ENCODE assay signal across 7 mouse cellular contexts in genomic region chr11:115766356-115766943, GRCm38 (mm10). TPM values are rescaled to one million over a fixed set of nuclear protein-coding genes. Genes with fewer than 3 reads are reported as not detected.
DNase-seq lines count a peak whose midpoint lies in the region; ATAC-seq and TF ChIP-seq lines count a peak whose summit lies in the region.

No protein-coding gene starts in this region.

- 47% methylated on average over 13 of the region's 13 CpGs for WGBS in embryonic facial prominence, embryonic 11.5 days
- 50% methylated on average over 13 of the region's 13 CpGs for WGBS in limb, embryonic 11.5 days
- 27% methylated on average over 13 of the region's 13 CpGs for WGBS in midbrain, embryonic 16.5 days

- no peak for TF ChIP-seq POLR2A in MEL (IDR thresholded peaks at IDR 0.05; ENCODE audit: control insufficient read depth in 1 of 2, insufficient read depth in 1 of 2, low read depth in 1 of 2, low read length in 2 of 2, poor library complexity in 1 of 2)

- TF ChIP-seq CTCF in MEL (IDR thresholded peaks at IDR 0.05 in 2 of 3, conservative IDR thresholded peaks at IDR 0.05 in 1 of 3; ENCODE audit: control insufficient read depth in 1 of 3, insufficient read depth in 1 of 3, low read depth in 2 of 3, low read length in 3 of 3, poor library complexity in 1 of 3, severe bottlenecking in 1 of 3): no peak

- peak overlapping the region; percentile 60 for H3K27ac ChIP-seq in MEL (ENCODE audit: control insufficient read depth, low read depth, low read length)
- H3K27ac ChIP-seq in embryonic facial prominence, embryonic 11.5 days (replicated peaks; ENCODE audit: low read depth, low read length): no peak overlapping the region
- H3K27ac ChIP-seq in limb, embryonic 11.5 days (replicated peaks; ENCODE audit: low read depth, low read length): no peak overlapping the region; the same call in 1 of the 2 replicates
- H3K27ac ChIP-seq in midbrain, embryonic 16.5 days (ENCODE audit: low read length): peak overlapping the region; percentile 88

- H3K4me2 ChIP-seq in embryonic facial prominence, embryonic 11.5 days (ENCODE audit: low read depth, low read length): peak overlapping the region; percentile 78
- peak overlapping the region; percentile 75 for H3K4me2 ChIP-seq in limb, embryonic 11.5 days (ENCODE audit: low read depth, severe bottlenecking)
- peak overlapping the region; percentile 71 for H3K4me2 ChIP-seq in midbrain, embryonic 16.5 days (ENCODE audit: low read length)

- TF ChIP-seq RAD21 in MEL (IDR thresholded peaks at IDR 0.05; ENCODE audit: low read depth, low read length): no peak

- H3K36me3 ChIP-seq in MEL (ENCODE audit: control insufficient read depth in 1 of 2, insufficient read depth in 2 of 2, low read length in 2 of 2): peaks cover 0 to 6% of the 10 kb centered on the region in 2 experiments; a peak in 2 of 4 replicates
- no peaks in the 10 kb centered on the region for H3K36me3 ChIP-seq in embryonic facial prominence, embryonic 11.5 days (replicated peaks; ENCODE audit: control insufficient read depth, insufficient read depth, low read depth, low read length)
- no peaks in the 10 kb centered on the region for H3K36me3 ChIP-seq in limb, embryonic 11.5 days (ENCODE audit: control insufficient read depth, insufficient read depth, low read length)
- H3K36me3 ChIP-seq in midbrain, embryonic 16.5 days (ENCODE audit: control insufficient read depth, insufficient read depth, low read length): no peaks in the 10 kb centered on the region

- H3K9ac ChIP-seq in MEL (ENCODE audit: control insufficient read depth, low read depth, low read length, poor library complexity, severe bottlenecking): peak overlapping the region; percentile 94
- peak overlapping the region; percentile 98 for H3K9ac ChIP-seq in embryonic facial prominence, embryonic 11.5 days (replicated peaks; ENCODE audit: low read length)
- H3K9ac ChIP-seq in limb, embryonic 11.5 days (ENCODE audit: low read length): peak overlapping the region; percentile 91
- H3K9ac ChIP-seq in midbrain, embryonic 16.5 days (ENCODE audit: low read depth, low read length): peak overlapping the region; percentile 89

- ATAC-seq in embryonic facial prominence, embryonic 11.5 days (replicated peaks; ENCODE audit: insufficient number of reproducible peaks, low FRiP score, low TSS enrichment, low read depth): no peak
- no peak for ATAC-seq in limb, embryonic 11.5 days (ENCODE audit: insufficient number of reproducible peaks, low FRiP score, low TSS enrichment, low read depth)
- no peak; the same call in 1 of the 2 replicates for ATAC-seq in midbrain, embryonic 16.5 days

- DNase-seq in MEL (ENCODE audit: low read depth, low spot score): peak; percentile 56
- peak; percentile 10 for DNase-seq in embryonic facial prominence, embryonic 11.5 days (ENCODE audit: low spot score)
- peak; percentile 40 to 60 for DNase-seq in heart, postnatal 36 days
- no peak for DNase-seq in limb, embryonic 11.5 days (ENCODE audit: low spot score)
- DNase-seq in right cerebral cortex, adult 18-20 months: no peak
- DNase-seq in embryo, embryonic 10.5 days (ENCODE audit: low spot score): no peak

- H3K79me2 ChIP-seq in MEL (ENCODE audit: control insufficient read depth, insufficient read depth, low read length, poor library complexity): peaks cover 5% of the 10 kb centered on the region; the same call in 1 of the 2 replicates

- H3K9me3 ChIP-seq in MEL (replicated peaks; ENCODE audit: insufficient read depth, low read length): no peaks in the 10 kb centered on the region
- no peaks in the 10 kb centered on the region for H3K9me3 ChIP-seq in embryonic facial prominence, embryonic 11.5 days (replicated peaks; ENCODE audit: control insufficient read depth, low read length)
- no peaks in the 10 kb centered on the region for H3K9me3 ChIP-seq in limb, embryonic 11.5 days (ENCODE audit: control insufficient read depth, low read length)
- no peaks in the 10 kb centered on the region for H3K9me3 ChIP-seq in midbrain, embryonic 16.5 days (replicated peaks; ENCODE audit: control insufficient read depth, low read length, poor library complexity, severe bottlenecking)

- peaks cover 5 to 10% of the 10 kb centered on the region in 2 experiments for H3K4me1 ChIP-seq in MEL (ENCODE audit: control insufficient read depth in 1 of 2, insufficient read depth in 2 of 2, low read length in 2 of 2)
- no peaks in the 10 kb centered on the region; the same call in 1 of the 2 replicates for H3K4me1 ChIP-seq in embryonic facial prominence, embryonic 11.5 days (ENCODE audit: control insufficient read depth, insufficient read depth, low read length)
- 0 out of 2 replicates have a peak, but pooled peaks cover 4% of the 10 kb centered on the region for H3K4me1 ChIP-seq in limb, embryonic 11.5 days (ENCODE audit: control insufficient read depth, insufficient read depth, low read length)
- peaks cover 23% of the 10 kb centered on the region for H3K4me1 ChIP-seq in midbrain, embryonic 16.5 days (ENCODE audit: control insufficient read depth, insufficient read depth, low read length)

- intact Hi-C loops in heart, postnatal 36 days (cut with DNase I): no loop called here

- no peaks in the 10 kb centered on the region for H3K27me3 ChIP-seq in MEL (ENCODE audit: control insufficient read depth in 1 of 2, insufficient read depth in 2 of 2, low read length in 2 of 2)
- no peaks in the 10 kb centered on the region for H3K27me3 ChIP-seq in embryonic facial prominence, embryonic 11.5 days (ENCODE audit: control insufficient read depth, insufficient read depth, low read length)
- no peaks in the 10 kb centered on the region for H3K27me3 ChIP-seq in limb, embryonic 11.5 days (ENCODE audit: control insufficient read depth, insufficient read depth, low read length)
- H3K27me3 ChIP-seq in midbrain, embryonic 16.5 days (ENCODE audit: control insufficient read depth, insufficient read depth, low read depth, low read length): no peaks in the 10 kb centered on the region

- no peak for TF ChIP-seq EP300 in MEL (IDR thresholded peaks at IDR 0.05; ENCODE audit: low read depth in 1 of 2, low read length in 2 of 2)

- peak overlapping the region; percentile 86 to 94 for H3K4me3 ChIP-seq in MEL (ENCODE audit: control insufficient read depth in 1 of 2, insufficient read depth in 1 of 2, low read depth in 2 of 2, low read length in 2 of 2)
- peak overlapping the region; percentile 92 for H3K4me3 ChIP-seq in embryonic facial prominence, embryonic 11.5 days (ENCODE audit: low read depth, low read length)
- peak overlapping the region; percentile 84 for H3K4me3 ChIP-seq in limb, embryonic 11.5 days (ENCODE audit: low read depth, low read length)
- H3K4me3 ChIP-seq in midbrain, embryonic 16.5 days (ENCODE audit: low read depth, low read length): peak overlapping the region; percentile 74

TF ChIP-seq in MEL, 35 proteins besides CTCF, POLR2A, EP300 and RAD21 (continues in another document):
- TF ChIP-seq JUND (IDR thresholded peaks at IDR 0.05; ENCODE audit: low read depth, low read length) (no peak), MYB (IDR thresholded peaks at IDR 0.05; ENCODE audit: low read depth, low read length) (no peak)

RNA-seq across cellular contexts. Expression of gene Tmem94, which starts 1.2 kb away (rescaled TPM):
- total RNA-seq in MEL (2012; rRNA removed): 23.2 and 26.2 TPM in 2 replicates
- 10 to 100 TPM; 38.9 to 64.4 TPM for polyA plus RNA-seq in MEL (2012; ENCODE audit: insufficient read depth in 1 of 2, insufficient read length in 2 of 2, low read depth in 1 of 2, low replicate concordance in 2 of 2, missing spikeins in 1 of 2)
- polyA plus RNA-seq in embryonic facial prominence, embryonic 11.5 days (2014; fragmentation: Nextera tagmentation; extraction: Ambion mirVana): 10.3 and 14.6 TPM in 2 replicates
- 100 to 1,000 TPM in 1 of 2 experiments, 10 to 100 TPM in 1; 92.3 to 101 TPM for total RNA-seq in heart, postnatal 36 days (2021)
- 15.8 and 17.4 TPM in 2 replicates for polyA plus RNA-seq in limb, embryonic 11.5 days (2014; fragmentation: Nextera tagmentation; extraction: Ambion mirVana)
- polyA plus RNA-seq in midbrain, embryonic 16.5 days (2015; fragmentation: Nextera tagmentation; extraction: Ambion mirVana): 25.1 and 25.6 TPM in 2 replicates

RNA-seq across cellular contexts. Expression of gene Caskin2, which starts 47.0 kb away (rescaled TPM):
- total RNA-seq in MEL (2012; rRNA removed): 6.5 and 6.8 TPM in 2 replicates
- 10 to 100 TPM in 1 of 2 experiments, not detected in 1; 10.9 TPM for polyA plus RNA-seq in MEL (2012; ENCODE audit: insufficient read depth in 1 of 2, insufficient read length in 2 of 2, low read depth in 1 of 2, low replicate concordance in 2 of 2, missing spikeins in 1 of 2)
- 11.9 TPM in 2 replicates for polyA plus RNA-seq in embryonic facial prominence, embryonic 11.5 days (2014; fragmentation: Nextera tagmentation; extraction: Ambion mirVana)
- total RNA-seq in heart, postnatal 36 days (2021): 10 to 100 TPM; 48.6 to 50.6 TPM
- 16.2 and 16.5 TPM in 2 replicates for polyA plus RNA-seq in limb, embryonic 11.5 days (2014; fragmentation: Nextera tagmentation; extraction: Ambion mirVana)
- 7.6 and 8.9 TPM in 2 replicates for polyA plus RNA-seq in midbrain, embryonic 16.5 days (2015; fragmentation: Nextera tagmentation; extraction: Ambion mirVana)

RNA-seq across cellular contexts. Expression of gene Tsen54, which starts 48.1 kb away (rescaled TPM):
- 55.5 and 72.0 TPM in 2 replicates for total RNA-seq in MEL (2012; rRNA removed)
- polyA plus RNA-seq in MEL (2012; ENCODE audit: insufficient read depth in 1 of 2, insufficient read length in 2 of 2, low read depth in 1 of 2, low replicate concordance in 2 of 2, missing spikeins in 1 of 2): 10 to 100 TPM in 1 of 2 experiments, not detected in 1; 55.8 TPM
- polyA plus RNA-seq in embryonic facial prominence, embryonic 11.5 days (2014; fragmentation: Nextera tagmentation; extraction: Ambion mirVana): 19.8 and 22.2 TPM in 2 replicates
- total RNA-seq in heart, postnatal 36 days (2021): 1 to 10 TPM; 8.7 to 9.7 TPM
- 29.2 and 32.8 TPM in 2 replicates for polyA plus RNA-seq in limb, embryonic 11.5 days (2014; fragmentation: Nextera tagmentation; extraction: Ambion mirVana)
- 23.7 and 24.2 TPM in 2 replicates for polyA plus RNA-seq in midbrain, embryonic 16.5 days (2015; fragmentation: Nextera tagmentation; extraction: Ambion mirVana)

RNA-seq across cellular contexts. Expression of gene Llgl2, which starts 57.4 kb away (rescaled TPM):
- 13.7 and 15.9 TPM in 2 replicates for total RNA-seq in MEL (2012; rRNA removed)
- polyA plus RNA-seq in MEL (2012; ENCODE audit: insufficient read depth in 1 of 2, insufficient read length in 2 of 2, low read depth in 1 of 2, low replicate concordance in 2 of 2, missing spikeins in 1 of 2): 10 to 100 TPM in 1 of 2 experiments, not detected in 1; 22.6 TPM
- 4.9 and 7.5 TPM in 2 replicates for polyA plus RNA-seq in embryonic facial prominence, embryonic 11.5 days (2014; fragmentation: Nextera tagmentation; extraction: Ambion mirVana)
- total RNA-seq in heart, postnatal 36 days (2021): 10 to 100 TPM; 18.7 to 21.2 TPM
- polyA plus RNA-seq in limb, embryonic 11.5 days (2014; fragmentation: Nextera tagmentation; extraction: Ambion mirVana): 6.2 and 8.5 TPM in 2 replicates
- 0.82 and 1.0 TPM in 2 replicates for polyA plus RNA-seq in midbrain, embryonic 16.5 days (2015; fragmentation: Nextera tagmentation; extraction: Ambion mirVana)

RNA-seq across cellular contexts. Expression of gene Grb2, which starts 58.1 kb away (rescaled TPM):
- 75.3 and 93.2 TPM in 2 replicates for total RNA-seq in MEL (2012; rRNA removed)
- polyA plus RNA-seq in MEL (2012; ENCODE audit: insufficient read depth in 1 of 2, insufficient read length in 2 of 2, low read depth in 1 of 2, low replicate concordance in 2 of 2, missing spikeins in 1 of 2): 100 to 1,000 TPM in 1 of 2 experiments, not detected in 1; 261 TPM
- 59.0 and 61.8 TPM in 2 replicates for polyA plus RNA-seq in embryonic facial prominence, embryonic 11.5 days (2014; fragmentation: Nextera tagmentation; extraction: Ambion mirVana)
- total RNA-seq in heart, postnatal 36 days (2021): 100 to 1,000 TPM; 102 to 110 TPM
- polyA plus RNA-seq in limb, embryonic 11.5 days (2014; fragmentation: Nextera tagmentation; extraction: Ambion mirVana): 52.5 and 58.3 TPM in 2 replicates
- 177 and 196 TPM in 2 replicates for polyA plus RNA-seq in midbrain, embryonic 16.5 days (2015; fragmentation: Nextera tagmentation; extraction: Ambion mirVana)

Comparison
In these comparisons a context has a peak if more than half of its experiments do, and no peak if none do; other contexts are left out.
1. DNase-seq: peak in MEL (single experiment), embryonic facial prominence, embryonic 11.5 days (single experiment) and heart, postnatal 36 days (2 of 2); none in limb, embryonic 11.5 days (single experiment), right cerebral cortex, adult 18-20 months (single experiment) and embryo, embryonic 10.5 days (single experiment).
2. H3K27ac ChIP-seq: peak in MEL (single experiment) and midbrain, embryonic 16.5 days (single experiment); none in embryonic facial prominence, embryonic 11.5 days (single experiment) and limb, embryonic 11.5 days (single experiment).
3. Peak in every context shown above with its lines, with median percentiles within 50 percentile points of each other: H3K4me3 ChIP-seq, H3K9ac ChIP-seq and H3K4me2 ChIP-seq.